Mouse (Mus musculus) thymus, adult 2 months (tissue): ENCODE data around the gene Chrna9. TPM values are rescaled to one million over a fixed set of nuclear protein-coding genes. Genes with fewer than 3 reads are reported as not detected.

Experiments
- DNase-seq: peaks from one replicate; pipeline ENCODE4 v3.0.0; 2021
- H3K27ac ChIP-seq: fragments of 200-500 bp; 2 replicates; pipeline ENCODE4 v1.5.1; 2012; ENCODE audit warnings: low read length, control low read depth; ENCODE audit not compliant: control insufficient read depth, insufficient read depth
- H3K27me3 ChIP-seq: fragments of 200-500 bp; 2 replicates; pipeline ENCODE4 v1.6.1; 2012; ENCODE audit warnings: mild to moderate bottlenecking, low read length, moderate library complexity, mixed read lengths; ENCODE audit not compliant: control insufficient read depth, insufficient read depth
- H3K36me3 ChIP-seq: fragments of 200-500 bp; 2 replicates; pipeline ENCODE4 v1.6.1; 2012; ENCODE audit warnings: mild to moderate bottlenecking, low read length, moderate library complexity; ENCODE audit not compliant: control insufficient read depth, insufficient read depth
- H3K4me1 ChIP-seq: fragments of 200-500 bp; replicated peaks from 2 replicates; pipeline ENCODE4 v1.6.1; 2012; ENCODE audit warnings: low read length; ENCODE audit not compliant: control insufficient read depth, insufficient read depth
- H3K4me3 ChIP-seq: fragments of 200-500 bp; 2 replicates; pipeline ENCODE4 v1.5.1; 2012; ENCODE audit warnings: mild to moderate bottlenecking, low read length, control low read depth, moderate library complexity; ENCODE audit not compliant: control insufficient read depth, insufficient read depth
- CTCF ChIP-seq: fragments of 200-500 bp; IDR thresholded peaks from 2 replicates; pipeline ENCODE4 v1.5.1; 2012; ENCODE audit warnings: mild to moderate bottlenecking, control low read depth, low read length, moderate library complexity, borderline replicate concordance; ENCODE audit not compliant: control insufficient read depth, poor library complexity, insufficient read depth; ENCODE audit errors: extremely low read depth
- POLR2A ChIP-seq: fragments of 200-500 bp; IDR thresholded peaks from 2 replicates; pipeline ENCODE4 v1.6.1; 2012; ENCODE audit warnings: mild to moderate bottlenecking, low read length, control low read depth, moderate library complexity; ENCODE audit not compliant: control insufficient read depth, poor library complexity, insufficient read depth; ENCODE audit errors: extremely low read depth
- WGBS: fragments of 180-500 bp; shearing (Covaris S2); methylation state at CpG from one replicate; pipeline ENCODE4 v1.1.7; 2018; 5-methylcytosine and 5-hydroxymethylcytosine counted together
- polyA plus RNA-seq: library from polyadenylated mRNA; depleted of rRNA; stranded (reverse); fragments of >200 nt; gene quantifications from 2 replicates; pipeline ENCODE4 v1.2.3, GENCODE M21; 2012

The Chrna9 gene
- polyA plus RNA-seq, 1 experiment, result 251 TPM

- Histone ChIP-seq H3K4me3 (no peak overlapping the region), H3K27ac (no peak overlapping the region), H3K4me1 (peaks cover 14% of the 10 kb centered on the region), H3K27me3 (no peaks in the 10 kb centered on the region), H3K36me3 (no peaks in the 10 kb centered on the region)
- DNase-seq, result no peak
- no peak for TF ChIP-seq CTCF
- TF ChIP-seq POLR2A, result no peak
- 23% methylated on average over 6 of the region's 6 CpGs for WGBS
Measured at GRCm38 (mm10) chr5:66000567-66001125, 65.9 kb downstream of the Chrna9 start.

GRCm38 (mm10) chr5:66001232-66001631 is 66.5 kb downstream of the Chrna9 start:
- Histone ChIP-seq H3K27ac (no peak overlapping the region; the same call in 1 of the 2 replicates), H3K36me3 (no peaks in the 10 kb centered on the region), H3K4me3 (no peak overlapping the region), H3K27me3 (no peaks in the 10 kb centered on the region), H3K4me1 (peaks cover 14% of the 10 kb centered on the region)
- TF ChIP-seq CTCF (no peak), POLR2A (no peak)
- no peak for DNase-seq
- WGBS, result 71% methylated on average over 5 of the region's 5 CpGs

GRCm38 (mm10) chr5:66004134-66004925 is 69.6 kb downstream of the Chrna9 start, which contains the start of gene 9130230L23Rik:
9130230L23Rik (minus strand) TSS chr5:66004285.
- 87% methylated on average over 14 of the region's 14 CpGs for WGBS
- H3K4me1 ChIP-seq, result peaks cover 14% of the 10 kb centered on the region
- TF ChIP-seq CTCF (no peak), POLR2A (no peak)
- H3K36me3 ChIP-seq, result no peaks in the 10 kb centered on the region
- no peak within 1 kb of the TSS for H3K4me3 ChIP-seq
- no peaks in the 10 kb centered on the region for H3K27me3 ChIP-seq
- DNase-seq, result no peak
- no peak within 1 kb of the TSS for H3K27ac ChIP-seq

GRCm38 (mm10) chr5:66005041-66005678 is 70.4 kb downstream of the Chrna9 start:
- DNase-seq, result no peak
- Histone ChIP-seq H3K4me3 (no peak overlapping the region), H3K27me3 (no peaks in the 10 kb centered on the region), H3K4me1 (peaks cover 12% of the 10 kb centered on the region), H3K36me3 (no peaks in the 10 kb centered on the region), H3K27ac (no peak overlapping the region)
- no peak for TF ChIP-seq POLR2A
- no peak for TF ChIP-seq CTCF
- WGBS, result 51% methylated on average over 16 of the region's 16 CpGs

GRCm38 (mm10) chr5:66008245-66008967 is 73.7 kb downstream of the Chrna9 start:
- H3K4me1 ChIP-seq, result peaks cover 6% of the 10 kb centered on the region; the same call in 1 of the 2 replicates
- H3K27ac ChIP-seq, result no peak overlapping the region
- no peaks in the 10 kb centered on the region for H3K36me3 ChIP-seq
- 85% methylated on average over 15 of the region's 15 CpGs for WGBS
- H3K4me3 ChIP-seq, result no peak overlapping the region
- no peak for DNase-seq
- H3K27me3 ChIP-seq, result no peaks in the 10 kb centered on the region
- no peak for TF ChIP-seq POLR2A
- TF ChIP-seq CTCF, result no peak

- WGBS, result 79% methylated on average over 3 of the region's 3 CpGs
Measured at GRCm38 (mm10) chr5:66013999-66014398, 79.3 kb downstream of the Chrna9 start.

More at GRCm38 (mm10) chr5:66013999-66014398, 79.3 kb downstream of the Chrna9 start:
- no peaks in the 10 kb centered on the region for H3K27me3 ChIP-seq
- H3K4me3 ChIP-seq, result no peak overlapping the region
- no peaks in the 10 kb centered on the region for H3K36me3 ChIP-seq
- H3K27ac ChIP-seq, result no peak overlapping the region
- no peaks in the 10 kb centered on the region for H3K4me1 ChIP-seq
- TF ChIP-seq POLR2A, result no peak
- DNase-seq, result no peak
